Mouse (Mus musculus): ENCODE measurements around the gene Gm6096. TPM values are rescaled to one million over a fixed set of nuclear protein-coding genes. Genes with fewer than 3 reads are reported as not detected.

The Gm6096 gene
- polyA plus RNA-seq, 1 experiment from 2014 or later = 1.1 TPM

- H3K9ac ChIP-seq (replicated peaks) = no peak overlapping the region
- 92% methylated on average over 8 of the region's 8 CpGs for WGBS
- no peak for ATAC-seq (ENCODE audit: low FRiP score, low read depth)
- peaks cover 61% of the 10 kb centered on the region for H3K36me3 ChIP-seq
- H3K4me3 ChIP-seq = no peak overlapping the region
- H3K9me3 ChIP-seq = no peaks in the 10 kb centered on the region
- H3K27ac ChIP-seq (replicated peaks) = no peak overlapping the region
- H3K4me1 ChIP-seq = peaks cover 24% of the 10 kb centered on the region
- H3K27me3 ChIP-seq = no peaks in the 10 kb centered on the region
- H3K4me2 ChIP-seq (replicated peaks) = no peak overlapping the region
Measured at GRCm38 (mm10) chr7:34226086-34226485, 24.8 kb upstream of the Gm6096 start.

GRCm38 (mm10) chr7:34226846-34227245 is 24.0 kb upstream of the Gm6096 start:
- Histone ChIP-seq H3K9me3 (no peaks in the 10 kb centered on the region), H3K9ac (replicated peaks) (no peak overlapping the region), H3K27me3 (no peaks in the 10 kb centered on the region), H3K4me3 (no peak overlapping the region), H3K36me3 (peaks cover 53% of the 10 kb centered on the region), H3K4me2 (replicated peaks) (no peak overlapping the region), H3K27ac (replicated peaks) (no peak overlapping the region), H3K4me1 (peaks cover 24% of the 10 kb centered on the region)
- no peak for ATAC-seq (ENCODE audit: low FRiP score, low read depth)
- 92% methylated on average over 12 of the region's 12 CpGs for WGBS

- Histone ChIP-seq H3K36me3 (peaks cover 35% of the 10 kb centered on the region), H3K9me3 (no peaks in the 10 kb centered on the region), H3K4me3 (peak overlapping the region; percentile 73), H3K4me1 (peaks cover 30% of the 10 kb centered on the region), H3K27ac (replicated peaks) (no peak overlapping the region), H3K9ac (replicated peaks) (peak overlapping the region; percentile 78), H3K4me2 (replicated peaks) (peak overlapping the region; percentile 80), H3K27me3 (no peaks in the 10 kb centered on the region; the same call in 1 of the 2 replicates)
- no peak for ATAC-seq (ENCODE audit: low FRiP score, low read depth)
- WGBS = 66% methylated on average over 9 of the region's 9 CpGs
Measured at GRCm38 (mm10) chr7:34228641-34229040, 22.2 kb upstream of the Gm6096 start.

- H3K27ac ChIP-seq (replicated peaks) = peak overlapping the region; percentile 81; the same call in 1 of the 2 replicates
- ATAC-seq (ENCODE audit: low FRiP score, low read depth) = no peak
- H3K4me1 ChIP-seq = peaks cover 31% of the 10 kb centered on the region
- peak overlapping the region; percentile 80 for H3K4me2 ChIP-seq (replicated peaks)
- peak overlapping the region; percentile 73 for H3K4me3 ChIP-seq
- peaks cover 33% of the 10 kb centered on the region for H3K36me3 ChIP-seq
- H3K9me3 ChIP-seq = no peaks in the 10 kb centered on the region
- 19% methylated on average over 5 of the region's 5 CpGs for WGBS
- H3K9ac ChIP-seq (replicated peaks) = peak overlapping the region; percentile 78
- no peaks in the 10 kb centered on the region; the same call in 1 of the 2 replicates for H3K27me3 ChIP-seq
Measured at GRCm38 (mm10) chr7:34229153-34229552, 21.7 kb upstream of the Gm6096 start.

GRCm38 (mm10) chr7:34229691-34230111 is 21.1 kb upstream of the Gm6096 start:
- under 1% methylated on average over 19 of the region's 19 CpGs for WGBS
- peak overlapping the region; percentile 80 for H3K4me2 ChIP-seq (replicated peaks)
- H3K27ac ChIP-seq (replicated peaks) = peak overlapping the region; percentile 81
- no peaks in the 10 kb centered on the region; the same call in 1 of the 2 replicates for H3K27me3 ChIP-seq
- ATAC-seq (ENCODE audit: low FRiP score, low read depth) = peak; percentile 33
- peak overlapping the region; percentile 73 for H3K4me3 ChIP-seq
- H3K9me3 ChIP-seq = no peaks in the 10 kb centered on the region
- H3K36me3 ChIP-seq = peaks cover 30% of the 10 kb centered on the region
- H3K4me1 ChIP-seq = peaks cover 32% of the 10 kb centered on the region
- peak overlapping the region; percentile 78 for H3K9ac ChIP-seq (replicated peaks)

- WGBS = under 1% methylated on average over 38 of the region's 39 CpGs
- H3K4me2 ChIP-seq (replicated peaks) = peak within 1 kb of the TSS; percentile 80
Measured at GRCm38 (mm10) chr7:34230116-34230515, 20.7 kb upstream of the Gm6096 start, which contains the start of gene Gpi1. TSS of gene Gpi1 (minus strand) at chr7:34230336.

GRCm38 (mm10) chr7:34232785-34233725 is 17.8 kb upstream of the Gm6096 start:
- Histone ChIP-seq H3K4me1 (peaks cover 32% of the 10 kb centered on the region), H3K4me2 (replicated peaks) (peak overlapping the region; percentile 61), H3K27ac (replicated peaks) (peak overlapping the region; percentile 84), H3K9me3 (no peaks in the 10 kb centered on the region), H3K27me3 (no peaks in the 10 kb centered on the region; the same call in 1 of the 2 replicates), H3K36me3 (peaks cover 16% of the 10 kb centered on the region), H3K4me3 (peak overlapping the region; percentile 48), H3K9ac (replicated peaks) (peak overlapping the region; percentile 50; the same call in 1 of the 2 replicates)
- WGBS = 44% methylated on average over 7 of the region's 7 CpGs
- no peak for ATAC-seq (ENCODE audit: low FRiP score, low read depth)

More at GRCm38 (mm10) chr7:34230116-34230515, 20.7 kb upstream of the Gm6096 start, which contains the start of gene Gpi1:
- Histone ChIP-seq H3K4me3 (peak within 1 kb of the TSS; percentile 73), H3K9ac (replicated peaks) (peak within 1 kb of the TSS; percentile 78), H3K4me1 (peaks cover 37% of the 10 kb centered on the region), H3K9me3 (no peaks in the 10 kb centered on the region), H3K27me3 (no peaks in the 10 kb centered on the region; the same call in 1 of the 2 replicates), H3K27ac (replicated peaks) (peak within 1 kb of the TSS; percentile 81), H3K36me3 (peaks cover 26% of the 10 kb centered on the region)
- peak; percentile 65 for ATAC-seq (ENCODE audit: low FRiP score, low read depth)

- Histone ChIP-seq H3K4me1 (peaks cover 22% of the 10 kb centered on the region), H3K4me3 (peak overlapping the region; percentile 48), H3K9ac (replicated peaks) (peak overlapping the region; percentile 50), H3K36me3 (peaks cover 26% of the 10 kb centered on the region), H3K27ac (replicated peaks) (peak overlapping the region; percentile 84), H3K27me3 (no peaks in the 10 kb centered on the region; the same call in 1 of the 2 replicates), H3K4me2 (replicated peaks) (peak overlapping the region; percentile 61), H3K9me3 (no peaks in the 10 kb centered on the region)
- peak; percentile 94 for ATAC-seq (ENCODE audit: low FRiP score, low read depth)
- under 1% methylated on average over 46 of the region's 46 CpGs for WGBS
Measured at GRCm38 (mm10) chr7:34233909-34234609, 16.8 kb upstream of the Gm6096 start.

- Histone ChIP-seq H3K27me3 (no peaks in the 10 kb centered on the region; the same call in 1 of the 2 replicates), H3K9ac (replicated peaks) (peak overlapping the region; percentile 50), H3K36me3 (peaks cover 35% of the 10 kb centered on the region), H3K27ac (replicated peaks) (peak overlapping the region; percentile 84), H3K4me2 (replicated peaks) (peak overlapping the region; percentile 61), H3K4me3 (peak overlapping the region; percentile 48), H3K9me3 (no peaks in the 10 kb centered on the region), H3K4me1 (peaks cover 16% of the 10 kb centered on the region; the same call in 1 of the 2 replicates)
- WGBS = 4% methylated on average over 17 of the region's 17 CpGs
- ATAC-seq (ENCODE audit: low FRiP score, low read depth) = 0 out of 2 replicates have a peak, but pooled peaks have one; percentile 0
Measured at GRCm38 (mm10) chr7:34234610-34235561, 16.0 kb upstream of the Gm6096 start.

GRCm38 (mm10) chr7:34235602-34236001 is 15.2 kb upstream of the Gm6096 start:
- Histone ChIP-seq H3K27ac (replicated peaks) (no peak overlapping the region), H3K9me3 (no peaks in the 10 kb centered on the region), H3K4me3 (no peak overlapping the region), H3K4me2 (replicated peaks) (no peak overlapping the region), H3K9ac (replicated peaks) (no peak overlapping the region), H3K27me3 (no peaks in the 10 kb centered on the region; the same call in 1 of the 2 replicates), H3K36me3 (peaks cover 40% of the 10 kb centered on the region), H3K4me1 (peaks cover 14% of the 10 kb centered on the region; the same call in 1 of the 2 replicates)
- no peak for ATAC-seq (ENCODE audit: low FRiP score, low read depth)
- whole genome bisulfite sequencing = 80% methylated on average over 5 of the region's 5 CpGs

- H3K36me3 ChIP-seq = peaks cover 58% of the 10 kb centered on the region
- H3K4me3 ChIP-seq = no peak overlapping the region
- no peak for ATAC-seq (ENCODE audit: low FRiP score, low read depth)
- 91% methylated on average over 5 of the region's 5 CpGs for WGBS
- no peaks in the 10 kb centered on the region for H3K27me3 ChIP-seq
- peaks cover 13% of the 10 kb centered on the region; the same call in 1 of the 2 replicates for H3K4me1 ChIP-seq
- no peaks in the 10 kb centered on the region for H3K9me3 ChIP-seq
- H3K27ac ChIP-seq (replicated peaks) = no peak overlapping the region
- no peak overlapping the region for H3K4me2 ChIP-seq (replicated peaks)
- no peak overlapping the region for H3K9ac ChIP-seq (replicated peaks)
Measured at GRCm38 (mm10) chr7:34238086-34238485, 12.8 kb upstream of the Gm6096 start.
